Comparison of ENCODE assay signal across 14 mouse cellular contexts in genomic region chr4:93927117-93927516, GRCm38 (mm10).
"Had no signal": no experiment of that assay in that cellular context is flagged by ENCODE, and none has a peak within 500 bp of the region (broad histone marks: within the 10 kb centered on the region; RNA-seq: fewer than 3 reads in every experiment).

No protein-coding gene starts in this region.

- DNase-seq: lung, adult 18-20 months; lung, embryonic 14.5 days; lung, postnatal 10 days; lung, postnatal 4 days; midbrain, embryonic 14.5 days; retina, postnatal 1 day; right cerebral cortex, adult 18-20 months; right cerebral cortex, postnatal 25 days; right cerebral cortex, postnatal 4 days; spleen, adult 18-20 months; thymus, adult 18-20 months; thymus, postnatal 14 days; thymus, postnatal 36 days had no signal

- ATAC-seq: midbrain, embryonic 16.5 days had no signal
